Mouse (Mus musculus) A20 (cell line): ENCODE data around the gene Rprm.

Experiments used
- DNase-seq: peaks from one replicate; pipeline ENCODE4 v3.0.0-alpha.2; 2011; ENCODE audit warnings: low read depth, low spot score

The Rprm gene

DNA sequence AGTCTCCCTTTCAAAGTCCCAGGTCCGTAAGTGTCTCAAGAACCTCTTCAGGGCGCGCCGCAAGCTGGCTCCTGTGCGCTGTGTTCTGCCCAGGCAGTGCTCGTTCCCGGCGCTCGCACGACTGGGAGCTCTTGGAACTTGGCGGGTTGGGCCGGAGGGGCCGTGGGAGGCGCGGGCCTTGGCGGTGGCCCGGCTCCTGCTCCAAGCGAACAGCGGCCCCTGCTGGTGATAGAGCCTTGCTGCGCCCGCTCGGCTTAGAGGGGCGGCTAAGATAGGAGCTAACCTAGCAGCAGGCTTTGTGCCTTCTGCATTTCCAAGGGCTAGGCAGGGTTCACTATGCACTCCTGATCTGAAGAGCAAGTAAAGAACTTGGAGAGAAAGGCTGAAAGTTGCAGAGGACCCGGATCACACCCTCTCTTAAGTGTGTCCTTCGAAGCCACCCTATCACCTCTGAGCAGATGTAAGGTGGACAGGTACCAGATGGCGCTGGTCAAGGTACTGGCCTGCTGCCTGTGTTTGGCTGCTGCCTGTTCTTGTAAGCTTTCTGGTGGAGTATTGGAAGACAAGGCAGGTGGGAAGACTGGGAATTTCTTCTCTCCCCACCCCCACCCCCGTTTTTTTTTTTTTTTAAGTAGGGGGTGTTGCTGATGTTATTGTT lies at the start of gene Rprm:
Gene Rprm, minus strand, starts transcription at position 123 of the 658 bp plus-strand sequence.
- DNase-seq, result no peak

DNA sequence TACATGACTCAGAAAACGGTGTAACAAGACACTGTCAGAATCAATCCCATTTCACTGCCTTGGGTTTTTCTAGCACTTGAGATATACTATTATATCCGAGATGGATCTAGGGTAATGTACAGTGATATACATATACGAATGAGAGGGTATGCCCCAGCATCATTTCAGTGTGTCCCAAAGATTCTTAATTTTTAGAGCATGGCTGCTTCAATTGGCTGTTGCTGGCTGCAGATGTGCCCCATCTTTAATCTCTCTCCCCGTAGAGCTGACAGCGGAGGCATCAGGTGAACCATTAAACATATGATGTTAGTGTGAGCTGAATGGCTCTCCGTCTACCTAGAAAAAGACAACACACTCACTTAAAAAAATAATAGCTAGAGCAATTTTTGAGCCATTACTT lies 34.0 kb upstream of the Rprm start:
- DNase-seq, result no peak

DNA sequence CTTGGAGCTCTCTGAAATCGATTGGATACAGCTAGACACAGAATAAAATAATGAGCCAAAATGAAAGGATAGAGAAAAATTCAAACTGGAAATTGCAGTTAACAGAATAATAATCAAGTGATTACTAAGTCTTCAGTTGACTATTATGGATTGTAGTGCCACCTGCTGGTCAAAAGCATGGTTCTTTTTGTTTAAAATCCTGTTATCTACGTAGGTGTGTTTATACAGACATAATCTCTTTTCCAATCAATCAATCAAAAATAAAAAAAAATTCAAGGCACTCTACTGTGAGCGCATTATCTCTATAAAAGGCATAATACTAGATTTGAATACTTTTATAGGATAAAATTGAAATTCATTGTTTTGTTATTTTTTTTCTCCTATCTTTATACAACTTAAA lies 33.5 kb upstream of the Rprm start:
- DNase-seq, result peak; percentile 39

DNA sequence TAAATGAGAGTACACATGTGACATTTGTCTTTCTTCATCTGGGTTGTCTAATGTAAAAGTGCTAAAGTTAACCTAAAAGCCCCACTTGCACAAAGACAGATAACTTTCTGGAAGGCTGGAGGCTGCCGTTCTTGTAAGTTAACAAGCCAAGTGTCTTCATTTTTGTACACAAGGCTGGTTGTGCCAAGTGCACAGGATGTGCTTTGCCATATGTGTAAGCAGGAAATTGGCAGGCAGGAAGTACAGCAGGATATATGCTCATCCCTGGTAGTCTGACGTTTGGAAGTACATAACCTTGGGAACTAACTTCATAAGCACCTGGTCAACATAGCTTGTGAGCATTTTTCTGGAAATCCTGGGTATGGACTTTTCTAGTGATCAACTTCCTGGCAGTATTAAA lies 25.9 kb upstream of the Rprm start:
- DNase-seq, result no peak

DNA sequence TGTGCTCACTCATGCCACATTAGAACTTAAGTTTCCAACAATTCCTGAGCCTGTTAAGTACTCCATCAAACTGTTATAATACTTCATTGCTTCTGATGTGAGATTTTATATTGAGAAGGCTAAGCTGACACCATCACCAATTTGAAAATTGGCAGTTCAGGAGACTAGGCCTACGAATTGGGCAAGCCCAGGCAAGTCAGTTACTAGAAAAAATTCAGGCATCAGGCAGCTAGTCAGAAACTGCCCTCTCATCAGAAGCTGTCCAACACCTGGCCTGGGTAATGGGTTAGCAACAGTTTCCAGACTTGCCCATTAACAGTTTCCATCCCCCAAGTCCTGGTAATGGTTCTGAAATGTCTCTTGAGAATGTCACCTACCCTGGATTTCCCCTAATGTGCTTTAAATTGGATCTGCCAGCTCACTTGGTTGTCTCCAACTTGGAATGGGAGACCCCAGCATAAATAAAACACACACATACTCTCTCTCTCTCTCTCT lies 20.9 kb upstream of the Rprm start:
- no peak for DNase-seq

DNA sequence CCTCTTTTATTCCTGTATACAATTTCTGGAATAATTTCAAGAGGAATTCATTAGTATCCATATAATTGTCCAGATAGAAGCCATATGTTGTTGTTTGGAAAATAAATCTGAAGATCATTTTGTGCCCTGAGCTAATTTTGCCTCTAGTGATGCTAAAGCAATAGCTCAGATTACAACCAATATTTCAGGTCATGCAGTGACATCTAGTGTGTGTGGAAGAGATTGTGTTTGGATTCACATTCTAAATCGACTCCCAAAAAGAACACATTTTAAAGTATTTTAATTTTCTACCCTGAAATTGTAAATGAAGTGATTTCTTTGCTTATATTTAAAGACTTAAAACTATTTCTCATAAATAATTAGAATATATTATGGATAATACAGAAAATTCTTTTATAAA lies 14.6 kb upstream of the Rprm start:
- DNase-seq, result no peak

DNA sequence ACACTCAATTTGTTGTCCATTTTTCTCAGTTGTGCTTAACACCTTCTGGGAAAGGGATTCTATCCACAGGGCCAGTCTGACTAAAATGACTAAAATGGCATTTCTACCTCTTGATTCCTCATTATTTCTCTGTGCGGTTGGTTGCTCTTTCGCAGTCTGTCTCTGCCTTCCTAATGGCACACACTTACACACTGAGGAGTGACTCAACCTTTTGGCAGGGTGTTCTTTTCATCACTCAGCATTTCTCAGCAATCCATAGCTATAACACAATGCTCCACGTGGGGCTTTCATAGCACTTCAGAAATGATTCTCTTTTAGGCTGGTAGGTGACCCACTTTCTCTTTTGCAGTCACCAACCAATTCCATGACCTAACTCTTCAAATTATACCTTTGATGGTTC lies 7.3 kb upstream of the Rprm start:
- no peak for DNase-seq

DNA sequence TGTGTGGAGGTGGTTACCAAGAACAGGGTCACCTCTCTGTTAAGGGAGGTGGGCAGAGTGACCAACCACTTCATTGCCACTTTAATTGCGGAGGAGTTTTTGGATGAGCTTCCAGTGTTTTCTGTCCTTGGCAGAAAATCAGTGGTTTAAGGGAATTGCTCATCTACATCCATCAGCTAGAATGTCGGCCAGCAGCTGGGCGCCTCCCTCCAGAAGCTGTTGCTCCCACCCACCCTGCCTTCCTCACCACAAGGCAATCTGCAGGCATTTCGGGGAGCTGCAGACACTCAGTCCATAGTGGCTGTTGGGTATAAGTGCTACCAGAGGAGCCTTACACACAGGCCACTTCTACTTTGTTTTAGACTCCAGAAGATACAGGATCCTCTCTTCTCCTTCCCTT lies 902 bp upstream of the Rprm start:
- DNase-seq, result no peak

DNA sequence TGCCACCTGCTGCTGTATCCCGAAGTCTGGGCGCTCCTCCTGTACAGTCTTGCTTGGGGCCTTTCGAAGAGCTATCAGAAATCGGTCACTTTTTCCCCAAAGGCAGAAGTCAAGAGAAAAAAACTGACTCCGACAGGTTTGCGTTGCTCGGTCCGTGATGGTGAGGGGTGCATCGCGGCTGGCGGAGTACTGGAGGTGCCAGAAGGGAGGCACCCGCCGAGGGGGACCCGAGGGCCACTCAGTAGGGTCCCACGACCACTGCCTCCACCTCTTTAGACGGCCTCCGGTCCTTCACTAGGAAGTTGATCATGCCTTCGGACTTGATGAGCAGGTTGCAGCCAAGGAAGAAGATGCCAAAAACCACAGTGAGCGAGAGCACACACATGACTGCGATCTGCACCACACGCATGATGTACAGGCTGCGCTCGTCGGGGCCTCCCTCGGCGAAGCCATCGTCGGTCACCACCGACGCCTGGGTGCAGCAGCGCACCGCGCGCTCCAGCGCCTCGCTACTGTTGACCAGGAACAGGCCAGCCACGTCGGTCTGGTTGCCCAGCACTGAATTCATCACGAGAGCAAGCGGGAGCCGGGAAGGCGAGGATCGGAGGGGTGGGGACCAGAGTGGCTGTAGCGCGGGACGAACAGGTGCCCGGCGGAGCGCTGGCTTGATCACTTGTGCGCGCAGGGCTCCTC lies 469 bp downstream of the Rprm start:
- DNase-seq, result no peak

DNA sequence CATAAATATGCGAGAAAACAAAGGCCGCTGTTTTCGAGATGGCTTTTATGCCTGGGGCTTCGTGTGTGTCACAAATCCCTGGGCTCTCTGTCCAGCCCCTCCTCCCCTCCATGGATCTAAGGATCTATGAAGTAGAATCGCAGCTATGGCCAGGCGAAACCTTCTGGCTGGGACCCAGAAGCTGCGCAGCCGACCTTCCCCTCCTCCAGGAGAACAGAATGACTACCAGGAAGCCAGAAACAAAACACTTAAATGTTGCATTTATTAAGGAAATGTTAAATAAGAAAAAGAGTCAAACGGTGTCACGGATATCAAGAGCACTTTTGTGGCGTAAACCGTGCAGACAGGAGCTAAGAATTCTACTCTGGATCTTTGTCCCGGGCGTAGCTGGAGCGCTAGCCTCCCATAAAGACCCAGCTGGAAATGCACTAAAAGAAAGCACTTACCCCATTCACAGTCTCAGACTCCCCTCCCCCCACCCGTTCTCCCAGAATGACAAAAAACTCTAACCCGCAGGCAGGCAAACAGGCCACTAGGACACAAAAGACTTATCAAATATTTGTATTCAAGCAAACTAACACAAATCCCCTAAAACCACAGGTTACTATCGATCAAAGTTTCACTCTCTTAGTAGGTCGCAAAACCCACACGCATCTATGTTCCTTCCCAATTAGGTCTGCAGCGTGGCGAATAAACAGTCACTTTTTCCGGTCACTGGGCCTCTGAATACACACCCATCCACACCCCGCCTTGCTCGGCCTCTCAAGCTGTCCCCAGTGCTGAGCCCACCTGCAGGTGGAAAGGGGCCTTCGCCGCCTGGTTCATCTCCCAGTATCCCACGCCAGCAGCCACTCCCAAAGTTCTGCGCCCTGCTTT lies 1.3 kb downstream of the Rprm start:
- no peak for DNase-seq

DNA sequence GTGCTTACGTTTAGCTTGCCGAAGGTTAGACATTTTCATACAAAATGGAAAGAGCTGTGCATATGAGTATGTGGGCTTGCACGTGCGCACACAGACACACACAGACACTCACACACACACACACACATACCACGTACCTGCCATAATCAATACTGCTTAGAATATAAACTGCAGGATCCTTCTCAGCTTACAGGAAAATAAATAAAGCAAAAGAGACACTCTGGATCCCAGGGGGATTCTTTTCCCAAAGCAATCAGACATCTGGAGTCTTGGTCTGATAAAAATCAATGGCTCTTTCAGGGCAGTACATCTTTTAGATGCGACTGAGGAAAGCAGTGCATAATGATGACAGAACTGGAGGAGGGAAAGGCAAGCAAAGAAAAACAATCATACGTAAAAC lies 6.4 kb downstream of the Rprm start:
- DNase-seq, result no peak

DNA sequence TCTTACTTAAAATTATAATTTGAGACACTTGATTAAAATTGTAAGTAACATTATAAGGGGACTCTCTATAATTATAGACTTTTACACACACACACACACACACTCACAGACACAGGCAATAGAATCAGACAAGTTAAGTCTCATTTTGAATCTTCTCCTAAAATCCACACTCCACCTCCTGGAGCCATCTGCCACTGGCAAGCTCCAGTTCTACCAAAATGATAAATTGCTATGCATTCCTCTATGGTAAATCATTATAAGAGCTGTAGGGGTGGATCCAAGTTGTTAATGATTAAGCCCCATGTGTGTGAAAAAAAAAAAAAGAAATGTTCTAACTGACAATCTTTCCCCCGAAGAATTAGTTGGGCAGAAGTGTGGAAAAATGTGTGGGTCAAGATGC lies 13.8 kb downstream of the Rprm start:
- DNase-seq, result no peak

DNA sequence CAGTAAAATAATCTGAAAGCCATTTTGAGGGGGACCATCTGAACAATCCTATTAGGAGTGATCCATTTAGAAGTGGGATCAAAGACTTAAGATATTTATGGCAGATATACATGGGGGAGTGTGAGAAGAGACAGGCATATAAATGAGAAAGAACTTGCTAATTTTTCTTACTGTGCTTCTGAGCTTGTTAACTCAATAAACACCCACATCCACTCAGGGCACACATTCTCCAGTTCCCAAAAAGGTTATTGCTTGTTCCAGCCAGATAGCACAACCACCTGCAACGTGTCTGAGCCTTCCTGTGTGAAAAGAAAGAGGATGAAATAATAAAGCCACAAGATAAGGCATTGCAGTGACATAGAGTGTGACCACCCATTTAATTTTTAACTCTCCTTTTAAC lies 22.9 kb downstream of the Rprm start:
- no peak for DNase-seq

DNA sequence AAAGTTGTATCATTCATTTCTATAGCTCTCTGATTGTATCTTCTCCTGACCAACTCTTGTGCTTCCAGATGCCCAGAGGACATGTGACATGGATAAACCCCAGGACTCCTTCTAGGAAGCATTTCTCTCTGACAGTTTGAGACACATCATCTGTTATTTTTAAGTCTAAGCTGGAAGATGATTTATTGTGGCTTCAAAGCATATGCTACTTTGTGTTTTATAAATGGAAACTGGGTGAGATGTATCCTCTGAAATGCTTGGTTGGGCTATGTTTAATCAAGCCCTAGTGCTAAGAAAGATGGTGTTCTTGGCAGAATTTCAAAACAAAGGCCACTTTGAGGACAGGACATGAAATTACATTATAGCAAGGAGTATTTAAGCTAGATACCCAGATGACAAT lies 24.3 kb downstream of the Rprm start:
- no peak for DNase-seq
